Mouse (Mus musculus): Measurements from ENCODE around the gene Napsa. TPM values are rescaled to one million over a fixed set of nuclear protein-coding genes. Genes with fewer than 3 reads are reported as not detected.

Gene Napsa
- not detected for polyA plus RNA-seq (2012; fragmentation: generic; extraction: Trizol)
- long read RNA-seq, experiment 1 = 0 reads
- long read RNA-seq, experiment 2 = 0 reads

DNA sequence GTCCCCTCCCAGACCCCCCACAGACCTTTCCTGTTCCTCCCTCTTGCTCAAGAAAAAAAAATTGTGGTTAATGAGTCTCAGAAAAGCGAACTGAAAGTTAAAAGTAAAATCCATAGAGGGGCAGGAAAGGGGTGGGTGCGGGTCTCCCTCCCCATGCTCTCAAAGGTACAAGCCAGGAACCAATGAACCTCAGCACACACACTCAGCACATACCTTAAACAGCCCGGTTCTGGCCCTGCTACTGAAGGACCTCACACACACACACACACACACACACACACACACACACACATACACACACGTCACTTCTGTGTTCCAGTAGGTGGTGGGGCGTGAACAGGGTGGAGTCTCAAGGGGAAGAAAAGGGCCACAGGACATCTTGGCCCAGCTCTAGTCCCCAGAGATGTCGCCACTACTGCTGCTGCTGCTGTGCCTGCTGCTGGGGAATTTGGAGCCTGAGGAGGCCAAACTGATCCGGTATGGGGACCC, at the start of gene Napsa:
Gene Napsa, plus strand, starts transcription at position 168 of the 489 bp plus-strand sequence.
- no peak for TF ChIP-seq USF1 (IDR thresholded peaks at IDR 0.05; ENCODE audit: low read depth)
- no peak for TF ChIP-seq CEBPB (IDR thresholded peaks at IDR 0.05; ENCODE audit: low read depth)
- no peak for TF ChIP-seq CTCF (IDR thresholded peaks at IDR 0.05; ENCODE audit: control insufficient read depth, insufficient read depth, insufficient read length)
- no peak for TF ChIP-seq MAX (IDR thresholded peaks at IDR 0.05)
- TF ChIP-seq FOSL1 (IDR thresholded peaks at IDR 0.05; ENCODE audit: insufficient read depth, low read length, poor library complexity, severe bottlenecking) = no peak
- no peak for TF ChIP-seq MYOG (IDR thresholded peaks at IDR 0.05; ENCODE audit: control insufficient read depth, extremely low read depth, insufficient read length)
- no peak for TF ChIP-seq MYOD1 (IDR thresholded peaks at IDR 0.05; ENCODE audit: control insufficient read depth, insufficient read length, low read depth)
- no peak within 1 kb of the TSS for H3K4me3 ChIP-seq (ENCODE audit: insufficient read depth, poor library complexity, severe bottlenecking)
- H3ac ChIP-seq (ENCODE audit: control insufficient read depth, insufficient read length, low read depth) = no peak within 1 kb of the TSS
- no peaks in the 10 kb centered on the region for H3K79me2 ChIP-seq (ENCODE audit: control insufficient read depth, insufficient read depth)
- peaks cover 14% of the 10 kb centered on the region for H3K27me3 ChIP-seq (ENCODE audit: control insufficient read depth, insufficient read depth, insufficient read length)
- no peaks in the 10 kb centered on the region for H3K79me3 ChIP-seq (ENCODE audit: low read depth)
- H3K36me3 ChIP-seq (ENCODE audit: control insufficient read depth, insufficient read depth) = no peaks in the 10 kb centered on the region

DNA sequence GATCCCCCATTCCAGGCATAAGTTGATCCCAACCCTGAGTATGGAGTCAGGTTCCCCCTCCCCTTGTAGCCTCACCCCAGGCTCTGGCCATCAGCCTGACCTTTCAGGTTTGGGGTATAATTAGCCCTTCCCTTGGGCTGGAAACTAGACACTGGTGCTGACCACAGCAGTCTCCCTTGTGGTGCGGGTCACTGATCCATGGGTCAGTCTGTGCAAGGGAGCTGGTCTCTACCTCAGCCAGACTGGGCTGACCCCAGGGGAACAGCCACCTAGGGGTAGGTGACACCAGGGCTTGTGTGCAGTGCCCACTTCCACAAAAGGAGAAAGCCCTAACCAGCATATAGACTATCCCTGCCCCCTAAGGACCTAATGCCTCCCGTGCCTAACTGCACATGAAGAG, 49.1 kb upstream of the Napsa start:
- Histone ChIP-seq H3K36me3 (ENCODE audit: control insufficient read depth, insufficient read depth) (no peaks in the 10 kb centered on the region), H3K27me3 (ENCODE audit: control insufficient read depth, insufficient read depth, insufficient read length) (peaks cover 18% of the 10 kb centered on the region), H3K79me2 (ENCODE audit: control insufficient read depth, insufficient read depth) (no peaks in the 10 kb centered on the region), H3K4me3 (ENCODE audit: insufficient read depth, poor library complexity, severe bottlenecking) (no peak overlapping the region), H3K79me3 (ENCODE audit: low read depth) (no peaks in the 10 kb centered on the region), H3ac (ENCODE audit: control insufficient read depth, insufficient read length, low read depth) (no peak overlapping the region)
- TF ChIP-seq USF1 (IDR thresholded peaks at IDR 0.05; ENCODE audit: low read depth) = no peak
- no peak for TF ChIP-seq FOSL1 (IDR thresholded peaks at IDR 0.05; ENCODE audit: insufficient read depth, low read length, poor library complexity, severe bottlenecking)
- no peak for TF ChIP-seq MYOG (IDR thresholded peaks at IDR 0.05; ENCODE audit: control insufficient read depth, extremely low read depth, insufficient read length)
- no peak for TF ChIP-seq MAX (IDR thresholded peaks at IDR 0.05)
- TF ChIP-seq MYOD1 (IDR thresholded peaks at IDR 0.05; ENCODE audit: control insufficient read depth, insufficient read length, low read depth) = no peak
- TF ChIP-seq CEBPB (IDR thresholded peaks at IDR 0.05; ENCODE audit: low read depth) = no peak
- TF ChIP-seq CTCF (IDR thresholded peaks at IDR 0.05; ENCODE audit: control insufficient read depth, insufficient read depth, insufficient read length) = no peak

DNA sequence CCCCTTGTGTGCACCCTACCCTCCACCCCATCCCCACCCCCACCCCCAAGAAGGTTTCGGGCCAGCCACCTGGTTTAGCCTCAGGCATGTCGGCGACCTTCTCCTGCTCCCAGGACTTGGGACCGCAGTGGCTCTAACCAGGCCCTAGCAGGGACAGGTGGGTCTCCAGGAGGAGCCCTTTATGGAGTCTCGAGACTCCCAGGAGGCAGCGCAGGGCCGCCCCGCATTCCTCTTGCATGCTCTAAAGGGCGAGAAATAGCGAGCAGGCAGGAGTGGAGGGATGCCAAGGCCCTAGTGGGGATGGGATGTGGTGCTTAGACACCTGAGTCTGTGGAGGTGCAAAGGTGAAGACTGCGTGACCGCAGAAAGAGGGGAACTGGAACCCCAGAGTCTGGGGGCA, 47.7 kb upstream of the Napsa start, which contains the start of gene Mybpc2:
Gene Mybpc2, minus strand, starts transcription at position 155 of the 400 bp plus-strand sequence.
- no peak within 1 kb of the TSS for H3ac ChIP-seq (ENCODE audit: control insufficient read depth, insufficient read length, low read depth)
- no peak within 1 kb of the TSS for H3K4me3 ChIP-seq (ENCODE audit: insufficient read depth, poor library complexity, severe bottlenecking)
- H3K79me2 ChIP-seq (ENCODE audit: control insufficient read depth, insufficient read depth) = no peaks in the 10 kb centered on the region
- no peaks in the 10 kb centered on the region for H3K79me3 ChIP-seq (ENCODE audit: low read depth)
- peaks cover 18% of the 10 kb centered on the region for H3K27me3 ChIP-seq (ENCODE audit: control insufficient read depth, insufficient read depth, insufficient read length)
- H3K36me3 ChIP-seq (ENCODE audit: control insufficient read depth, insufficient read depth) = no peaks in the 10 kb centered on the region
- TF ChIP-seq MYOD1 (IDR thresholded peaks at IDR 0.05; ENCODE audit: control insufficient read depth, insufficient read length, low read depth) (no peak), CEBPB (IDR thresholded peaks at IDR 0.05; ENCODE audit: low read depth) (no peak), MYOG (IDR thresholded peaks at IDR 0.05; ENCODE audit: control insufficient read depth, extremely low read depth, insufficient read length) (no peak), CTCF (IDR thresholded peaks at IDR 0.05; ENCODE audit: control insufficient read depth, insufficient read depth, insufficient read length) (no peak), USF1 (IDR thresholded peaks at IDR 0.05; ENCODE audit: low read depth) (no peak), FOSL1 (IDR thresholded peaks at IDR 0.05; ENCODE audit: insufficient read depth, low read length, poor library complexity, severe bottlenecking) (no peak), MAX (IDR thresholded peaks at IDR 0.05) (no peak)

DNA sequence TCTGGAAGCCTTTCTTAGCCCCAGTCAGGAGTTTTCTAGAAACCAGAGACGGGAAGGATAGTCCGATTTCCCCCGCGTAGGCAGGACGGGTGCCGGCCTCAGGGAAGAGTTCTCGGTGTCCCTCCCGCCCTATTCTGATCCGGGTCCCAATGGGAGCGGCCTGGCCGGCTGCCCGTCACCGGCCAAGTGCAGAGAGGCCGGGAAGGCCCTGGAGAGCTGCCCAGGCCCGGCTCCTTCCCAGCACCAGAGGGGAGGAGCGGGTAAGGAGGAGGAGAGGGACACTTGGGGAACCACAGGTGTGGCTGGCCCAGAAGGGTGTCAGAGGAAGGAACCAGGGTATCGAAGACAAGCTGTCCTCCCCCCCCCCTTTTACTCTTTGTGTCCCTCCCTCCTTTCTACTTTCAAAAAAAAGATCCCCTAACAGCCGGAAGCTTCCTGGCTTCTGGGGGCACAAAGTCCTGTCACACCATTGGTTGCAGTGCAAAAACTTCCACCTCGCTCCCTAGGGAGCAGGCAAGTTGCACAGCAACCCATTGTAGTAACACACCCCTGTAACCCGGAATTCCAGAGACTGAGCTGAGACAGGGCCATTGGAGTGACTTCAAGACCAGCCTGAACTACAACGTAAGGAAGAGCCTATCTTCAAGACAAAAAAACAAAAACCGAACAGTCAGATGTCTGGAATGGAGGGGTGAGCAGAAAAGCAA, 46.9 kb upstream of the Napsa start:
- no peaks in the 10 kb centered on the region for H3K79me2 ChIP-seq (ENCODE audit: control insufficient read depth, insufficient read depth)
- no peak overlapping the region for H3K4me3 ChIP-seq (ENCODE audit: insufficient read depth, poor library complexity, severe bottlenecking)
- H3ac ChIP-seq (ENCODE audit: control insufficient read depth, insufficient read length, low read depth) = no peak overlapping the region
- H3K79me3 ChIP-seq (ENCODE audit: low read depth) = no peaks in the 10 kb centered on the region
- H3K27me3 ChIP-seq (ENCODE audit: control insufficient read depth, insufficient read depth, insufficient read length) = peaks cover 18% of the 10 kb centered on the region
- TF ChIP-seq CTCF (IDR thresholded peaks at IDR 0.05; ENCODE audit: control insufficient read depth, insufficient read depth, insufficient read length) (no peak), MAX (IDR thresholded peaks at IDR 0.05) (no peak), USF1 (IDR thresholded peaks at IDR 0.05; ENCODE audit: low read depth) (no peak), MYOD1 (IDR thresholded peaks at IDR 0.05; ENCODE audit: control insufficient read depth, insufficient read length, low read depth) (no peak), CEBPB (IDR thresholded peaks at IDR 0.05; ENCODE audit: low read depth) (no peak), FOSL1 (IDR thresholded peaks at IDR 0.05; ENCODE audit: insufficient read depth, low read length, poor library complexity, severe bottlenecking) (no peak), MYOG (IDR thresholded peaks at IDR 0.05; ENCODE audit: control insufficient read depth, extremely low read depth, insufficient read length) (no peak)
- no peaks in the 10 kb centered on the region for H3K36me3 ChIP-seq (ENCODE audit: control insufficient read depth, insufficient read depth)

GRCm38 (mm10) chr7:44526414-44527154, 45.6 kb upstream of the Napsa start:
- H3K36me3 ChIP-seq (ENCODE audit: control insufficient read depth, insufficient read depth) = no peaks in the 10 kb centered on the region
- TF ChIP-seq MYOG (IDR thresholded peaks at IDR 0.05; ENCODE audit: control insufficient read depth, extremely low read depth, insufficient read length) (no peak), MYOD1 (IDR thresholded peaks at IDR 0.05; ENCODE audit: control insufficient read depth, insufficient read length, low read depth) (no peak), USF1 (IDR thresholded peaks at IDR 0.05; ENCODE audit: low read depth) (no peak), MAX (IDR thresholded peaks at IDR 0.05) (no peak), CTCF (IDR thresholded peaks at IDR 0.05; ENCODE audit: control insufficient read depth, insufficient read depth, insufficient read length) (no peak), FOSL1 (IDR thresholded peaks at IDR 0.05; ENCODE audit: insufficient read depth, low read length, poor library complexity, severe bottlenecking) (no peak), CEBPB (IDR thresholded peaks at IDR 0.05; ENCODE audit: low read depth) (no peak)
- H3K27me3 ChIP-seq (ENCODE audit: control insufficient read depth, insufficient read depth, insufficient read length) = peaks cover 12% of the 10 kb centered on the region
- no peaks in the 10 kb centered on the region for H3K79me2 ChIP-seq (ENCODE audit: control insufficient read depth, insufficient read depth)
- no peak overlapping the region for H3ac ChIP-seq (ENCODE audit: control insufficient read depth, insufficient read length, low read depth)
- no peak overlapping the region for H3K4me3 ChIP-seq (ENCODE audit: insufficient read depth, poor library complexity, severe bottlenecking)
- no peaks in the 10 kb centered on the region for H3K79me3 ChIP-seq (ENCODE audit: low read depth)
